Mouse (Mus musculus) forebrain, embryonic 11.5 days (tissue): ENCODE results near the gene 2210017I01Rik. TPM values are rescaled to one million over a fixed set of nuclear protein-coding genes. Genes with fewer than 3 reads are reported as not detected.

Source experiments
- ATAC-seq: fragments of 200-750 bp; cut with Nextera tagmentation; replicated peaks from 2 replicates; pipeline ENCODE4 v1.8.0; 2017; ENCODE audit warnings: moderate TSS enrichment; ENCODE audit not compliant: low FRiP score
- DNase-seq: peaks from one replicate; pipeline ENCODE4 v3.0.0-alpha.2; 2017; ENCODE audit warnings: low spot score
- H3K27ac ChIP-seq: fragments of 300-500 bp; sonication (generic); 2 replicates; pipeline ENCODE4 v1.5.1; 2014; ENCODE audit warnings: low read depth, low read length
- H3K27me3 ChIP-seq: fragments of 300-500 bp; sonication (generic); 2 replicates; pipeline ENCODE4 v1.6.1; 2014; ENCODE audit warnings: mild to moderate bottlenecking, low read length, mixed read lengths; ENCODE audit not compliant: control insufficient read depth, insufficient read depth
- H3K36me3 ChIP-seq: fragments of 300-500 bp; sonication (generic); 2 replicates; pipeline ENCODE4 v1.6.1; 2014; ENCODE audit warnings: mild to moderate bottlenecking, low read length, moderate library complexity, mixed read lengths; ENCODE audit not compliant: control insufficient read depth, insufficient read depth
- H3K4me1 ChIP-seq: fragments of 300-500 bp; sonication (generic); replicated peaks from 2 replicates; pipeline ENCODE4 v1.6.1; 2014; ENCODE audit warnings: low read length, mixed read lengths; ENCODE audit not compliant: control insufficient read depth, insufficient read depth
- H3K4me2 ChIP-seq: fragments of 300-500 bp; sonication (generic); 2 replicates; pipeline ENCODE4 v1.6.1; 2014; ENCODE audit warnings: low read depth, mild to moderate bottlenecking, low read length, moderate library complexity, mixed read lengths; ENCODE audit not compliant: severe bottlenecking
- H3K4me3 ChIP-seq: fragments of 300-500 bp; sonication (generic); 2 replicates; pipeline ENCODE4 v1.5.1; 2014; ENCODE audit warnings: low read depth, low read length
- H3K9ac ChIP-seq: fragments of 300-500 bp; sonication (generic); 2 replicates; pipeline ENCODE4 v1.6.1; 2014; ENCODE audit warnings: low read length
- H3K9me3 ChIP-seq: fragments of 300-500 bp; sonication (generic); 2 replicates; pipeline ENCODE4 v1.6.1; 2016; ENCODE audit warnings: low read length, mixed read lengths; ENCODE audit not compliant: control insufficient read depth
- WGBS: fragments of 180-500 bp; shearing (Covaris S2); extraction: QIAGEN DNeasy Blood & Tissue Kit; methylation state at CpG from one replicate; pipeline ENCODE4 v1.1.7; 2014; 5-methylcytosine and 5-hydroxymethylcytosine counted together
- polyA plus RNA-seq: library from polyadenylated mRNA; unstranded; fragments of >200 nt; fragmentation: Nextera tagmentation; extraction: Ambion mirVana; gene quantifications from 2 replicates; pipeline ENCODE4 v1.2.1, GENCODE M21; 2014

The 2210017I01Rik gene
- polyA plus RNA-seq, 1 experiment from 2014 or later = not detected

GRCm38 (mm10) chr3:92602169-92602568 is 5.1 kb downstream of the 2210017I01Rik start:
- H3K27ac ChIP-seq = no peak overlapping the region
- no peak overlapping the region for H3K4me3 ChIP-seq
- no peaks in the 10 kb centered on the region for H3K36me3 ChIP-seq
- H3K4me2 ChIP-seq = no peak overlapping the region
- ATAC-seq (no peak), DNase-seq (no peak)
- 48% methylated on average over 1 of the region's 1 CpGs for WGBS
- H3K9me3 ChIP-seq = peaks cover 4% of the 10 kb centered on the region; the same call in 1 of the 2 replicates
- no peaks in the 10 kb centered on the region for H3K4me1 ChIP-seq
- H3K9ac ChIP-seq = no peak overlapping the region
- H3K27me3 ChIP-seq = no peaks in the 10 kb centered on the region

DNA sequence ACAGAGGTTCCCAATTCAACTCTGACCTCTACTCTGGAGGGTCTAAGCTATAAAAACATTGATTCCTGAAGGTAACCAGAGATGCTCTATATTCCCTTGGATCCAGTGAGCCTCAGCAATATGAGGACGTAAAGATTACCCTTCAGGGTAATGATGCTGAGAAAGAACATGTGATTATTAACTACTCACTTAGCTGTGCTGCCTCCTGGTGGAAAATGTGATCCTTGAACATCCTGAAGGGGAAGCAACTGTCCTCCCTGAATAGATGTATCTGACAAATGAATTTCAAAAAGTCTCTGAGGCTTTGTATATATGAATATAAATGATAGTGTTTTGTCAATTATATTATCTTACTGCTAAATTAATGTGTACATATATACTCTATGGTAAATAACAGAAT is 6.8 kb downstream of the 2210017I01Rik start:
- Histone ChIP-seq H3K27ac (no peak overlapping the region), H3K27me3 (no peaks in the 10 kb centered on the region), H3K9me3 (peaks cover 4% of the 10 kb centered on the region; the same call in 1 of the 2 replicates), H3K4me3 (no peak overlapping the region), H3K4me2 (no peak overlapping the region), H3K4me1 (no peaks in the 10 kb centered on the region), H3K36me3 (no peaks in the 10 kb centered on the region), H3K9ac (no peak overlapping the region)
- ATAC-seq = no peak
- DNase-seq = no peak
- 63% methylated on average over 1 of the region's 1 CpGs for WGBS

- Histone ChIP-seq H3K4me3 (no peak overlapping the region), H3K4me1 (no peaks in the 10 kb centered on the region), H3K4me2 (no peak overlapping the region), H3K36me3 (no peaks in the 10 kb centered on the region), H3K9ac (no peak overlapping the region), H3K27ac (no peak overlapping the region), H3K27me3 (no peaks in the 10 kb centered on the region), H3K9me3 (peaks cover 4% of the 10 kb centered on the region; the same call in 1 of the 2 replicates)
- ATAC-seq = no peak
- no peak for DNase-seq
These were observed 7.3 kb downstream of the 2210017I01Rik start for GRCm38 (mm10) chr3:92599973-92600372.

DNA sequence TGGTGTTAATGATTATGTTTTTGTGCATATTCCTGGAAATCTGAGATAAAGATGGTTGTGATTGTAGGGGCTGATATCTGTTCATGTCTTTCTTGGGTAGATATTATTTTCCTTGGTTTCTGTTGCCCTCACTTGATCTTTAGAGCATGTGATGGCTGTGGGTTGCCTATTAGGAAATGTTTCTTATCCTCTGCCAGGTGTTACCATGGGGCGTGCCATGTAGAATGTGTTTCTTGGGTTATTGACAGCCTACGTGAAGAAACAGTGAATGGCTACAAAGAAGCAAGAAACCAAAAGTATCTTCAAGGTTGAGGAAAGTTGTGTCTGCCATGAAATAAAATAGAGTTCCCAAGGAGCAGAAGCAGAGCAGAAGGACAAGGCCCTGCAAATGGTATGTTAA is 8.9 kb downstream of the 2210017I01Rik start:
- Histone ChIP-seq H3K36me3 (no peaks in the 10 kb centered on the region), H3K27me3 (no peaks in the 10 kb centered on the region), H3K9me3 (peaks cover 4% of the 10 kb centered on the region; the same call in 1 of the 2 replicates), H3K4me1 (no peaks in the 10 kb centered on the region), H3K4me3 (no peak overlapping the region), H3K4me2 (no peak overlapping the region), H3K27ac (no peak overlapping the region), H3K9ac (no peak overlapping the region)
- DNase-seq (no peak), ATAC-seq (no peak)
- WGBS = 96% methylated on average over 2 of the region's 2 CpGs

DNA sequence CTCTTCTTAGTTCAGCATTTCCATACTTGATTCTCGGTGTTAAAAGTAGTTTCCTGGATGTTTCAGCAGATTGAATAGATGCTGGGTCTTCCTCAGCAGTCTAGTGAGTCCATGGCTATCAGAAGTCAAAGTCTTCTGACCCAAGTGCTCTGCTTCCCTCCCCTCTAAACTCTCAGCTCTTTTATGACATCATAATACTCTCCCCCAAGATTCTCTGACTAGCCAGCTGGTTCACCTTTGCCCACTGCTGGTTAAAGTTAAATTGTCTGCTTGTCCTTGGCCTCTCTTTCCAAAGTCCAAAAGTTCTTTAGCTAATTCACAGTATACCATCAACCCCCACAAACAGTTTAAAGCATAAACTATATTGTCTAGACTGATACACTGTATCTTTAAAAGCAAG is 18.4 kb downstream of the 2210017I01Rik start, which contains the start of gene Smcp:
Gene Smcp (minus strand): TSS at position 140 of the 400 bp plus-strand sequence.
- H3K9ac ChIP-seq = no peak within 1 kb of the TSS

GRCm38 (mm10) chr3:92587190-92587589 is 20.1 kb downstream of the 2210017I01Rik start:
- H3K27me3 ChIP-seq = no peaks in the 10 kb centered on the region
- no peak overlapping the region for H3K27ac ChIP-seq
- no peak overlapping the region for H3K4me3 ChIP-seq
- ATAC-seq = no peak
- H3K9ac ChIP-seq = no peak overlapping the region
- WGBS = 90% methylated on average over 3 of the region's 3 CpGs
- H3K4me2 ChIP-seq = no peak overlapping the region
- no peaks in the 10 kb centered on the region for H3K9me3 ChIP-seq
- no peak for DNase-seq
- H3K36me3 ChIP-seq = no peaks in the 10 kb centered on the region
- no peaks in the 10 kb centered on the region for H3K4me1 ChIP-seq

More for the DNA sequence above, 18.4 kb downstream of the 2210017I01Rik start, which contains the start of gene Smcp:
- ATAC-seq (no peak), DNase-seq (no peak)
- Histone ChIP-seq H3K9me3 (no peaks in the 10 kb centered on the region), H3K27me3 (no peaks in the 10 kb centered on the region), H3K27ac (no peak within 1 kb of the TSS), H3K36me3 (no peaks in the 10 kb centered on the region), H3K4me2 (no peak within 1 kb of the TSS), H3K4me3 (no peak within 1 kb of the TSS), H3K4me1 (no peaks in the 10 kb centered on the region)
- WGBS = 72% methylated on average over 1 of the region's 1 CpGs

DNA sequence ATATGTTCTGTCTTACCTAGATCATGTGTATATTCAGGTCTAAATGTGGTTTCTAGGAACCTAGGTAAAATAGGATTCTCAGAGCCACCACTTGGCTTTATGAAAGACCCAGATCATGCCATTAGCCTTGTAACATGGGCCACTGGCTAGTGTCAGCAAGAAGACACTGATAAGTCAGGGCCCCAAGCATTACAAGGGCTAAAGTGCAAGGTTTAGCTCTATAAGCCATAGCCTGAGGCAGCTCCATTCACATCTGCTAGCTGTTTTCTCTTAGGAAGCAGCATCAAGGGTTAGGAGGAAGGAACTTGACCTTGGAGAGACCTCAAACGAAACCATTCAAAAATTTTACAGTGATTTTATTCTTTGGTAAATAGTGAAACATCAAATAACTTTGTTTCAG is 22.2 kb downstream of the 2210017I01Rik start:
- no peaks in the 10 kb centered on the region for H3K4me1 ChIP-seq
- no peak overlapping the region for H3K9ac ChIP-seq
- no peaks in the 10 kb centered on the region for H3K9me3 ChIP-seq
- no peak overlapping the region for H3K27ac ChIP-seq
- 70% methylated on average over 1 of the region's 1 CpGs for WGBS
- no peak for DNase-seq
- H3K27me3 ChIP-seq = no peaks in the 10 kb centered on the region
- no peaks in the 10 kb centered on the region for H3K36me3 ChIP-seq
- ATAC-seq = no peak
- no peak overlapping the region for H3K4me2 ChIP-seq
- H3K4me3 ChIP-seq = no peak overlapping the region

DNA sequence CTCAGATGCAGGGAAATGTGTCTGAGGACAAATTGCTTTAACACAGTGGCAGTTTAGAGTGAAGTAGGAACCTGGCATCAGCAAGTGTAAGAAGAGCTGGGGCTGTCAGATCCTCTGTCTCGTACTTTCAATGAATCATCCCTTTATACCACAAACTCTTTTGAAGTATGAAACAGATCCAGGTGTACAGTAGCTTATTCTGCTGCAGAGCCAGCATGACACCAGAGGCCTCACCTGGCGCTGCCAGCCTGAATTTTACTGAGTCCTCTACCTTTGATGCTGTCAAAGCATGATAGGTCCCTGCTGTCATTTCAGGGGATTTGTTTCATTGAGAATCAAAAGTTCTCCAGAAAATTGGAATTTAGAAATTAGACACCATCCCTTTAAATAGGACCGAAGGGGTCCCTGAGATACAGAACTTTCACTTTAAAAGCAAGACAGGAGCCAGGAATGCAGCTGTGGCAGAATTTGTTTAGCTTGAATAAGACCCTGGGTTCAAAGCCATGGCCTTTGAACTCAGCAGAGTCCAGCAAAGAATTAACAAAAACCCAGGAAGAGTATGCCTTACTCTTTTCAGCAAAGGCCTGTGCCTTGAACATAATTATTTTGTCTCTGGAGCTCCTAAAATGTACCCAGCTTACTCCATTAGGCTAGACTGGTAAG is 24.0 kb downstream of the 2210017I01Rik start:
- no peaks in the 10 kb centered on the region for H3K36me3 ChIP-seq
- no peak overlapping the region for H3K4me3 ChIP-seq
- 65% methylated on average over 3 of the region's 3 CpGs for WGBS
- H3K27ac ChIP-seq = no peak overlapping the region
- H3K27me3 ChIP-seq = no peaks in the 10 kb centered on the region
- H3K9ac ChIP-seq = no peak overlapping the region
- no peaks in the 10 kb centered on the region for H3K9me3 ChIP-seq
- ATAC-seq = no peak
- no peak overlapping the region for H3K4me2 ChIP-seq
- H3K4me1 ChIP-seq = no peaks in the 10 kb centered on the region
- no peak for DNase-seq

DNA sequence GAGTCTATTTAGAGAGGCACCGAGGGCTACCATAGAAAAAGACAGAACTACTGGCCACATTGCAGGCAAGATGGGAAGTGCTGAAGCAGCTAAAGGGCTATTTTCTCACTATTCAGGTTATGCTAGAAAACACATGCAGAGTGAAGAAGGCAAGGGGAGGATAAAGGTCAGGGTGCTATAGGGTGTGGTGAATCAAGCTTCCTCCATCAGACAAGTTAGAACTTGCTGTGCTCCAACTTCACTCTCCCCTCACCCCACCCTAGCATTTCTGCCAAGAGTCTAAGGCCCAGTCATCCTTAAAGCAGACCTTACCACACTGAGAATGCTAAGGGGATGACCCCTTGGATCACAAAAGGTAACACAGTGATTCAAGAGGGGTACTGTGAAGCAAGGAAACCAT is 27.8 kb downstream of the 2210017I01Rik start:
- ATAC-seq (no peak), DNase-seq (no peak)
- no peaks in the 10 kb centered on the region for H3K36me3 ChIP-seq
- no peak overlapping the region for H3K4me2 ChIP-seq
- no peak overlapping the region for H3K9ac ChIP-seq
- no peaks in the 10 kb centered on the region for H3K27me3 ChIP-seq
- no peaks in the 10 kb centered on the region for H3K4me1 ChIP-seq
- no peak overlapping the region for H3K27ac ChIP-seq
- H3K4me3 ChIP-seq = no peak overlapping the region
- 71% methylated on average over 1 of the region's 1 CpGs for WGBS
- H3K9me3 ChIP-seq = no peaks in the 10 kb centered on the region
